Comparison of ENCODE assay signal across 31 mouse cellular contexts in genomic region chr16:17871248-17871647, GRCm38 (mm10). TPM values are rescaled to one million over a fixed set of nuclear protein-coding genes. Genes with fewer than 3 reads are reported as not detected.
A peak's percentile ranks its signal among the peaks of the same experiment; 100 is the strongest.
DNase-seq lines count a peak whose midpoint lies in the region; ATAC-seq and TF ChIP-seq lines count a peak whose summit lies in the region.
"Had no signal": no experiment of that assay in that cellular context is flagged by ENCODE, and none has a peak within 500 bp of the region (broad histone marks: within the 10 kb centered on the region; RNA-seq: fewer than 3 reads in every experiment).

No protein-coding gene starts in this region.

- no peaks in the 10 kb centered on the region for H3K27me3 ChIP-seq in intestine, embryonic 14.5 days (replicated peaks; ENCODE audit: control insufficient read depth, insufficient read depth, low read length)
- H3K27me3 ChIP-seq in liver, embryonic 14.5 days (ENCODE audit: control insufficient read depth, insufficient read depth, low read length), result no peaks in the 10 kb centered on the region
- H3K27me3 ChIP-seq: CH12.LX; forebrain, embryonic 12.5 days; lung, embryonic 15.5 days had no signal

- H3K9me3 ChIP-seq in intestine, embryonic 14.5 days (ENCODE audit: control insufficient read depth, low read length), result no peaks in the 10 kb centered on the region
- H3K9me3 ChIP-seq in liver, embryonic 14.5 days (ENCODE audit: control insufficient read depth, low read length), result no peaks in the 10 kb centered on the region
- H3K9me3 ChIP-seq: forebrain, embryonic 12.5 days; heart, embryonic 10.5 days; hindbrain, embryonic 10.5 days; lung, embryonic 15.5 days had no signal

- peak; percentile 53; the same call in 1 of the 2 replicates for ATAC-seq in intestine, embryonic 14.5 days (replicated peaks; ENCODE audit: low FRiP score, low TSS enrichment, low read depth)
- peak; percentile 70; the same call in 1 of the 2 replicates for ATAC-seq in liver, embryonic 14.5 days (ENCODE audit: insufficient read depth)
- ATAC-seq: hindbrain, postnatal 0 days had no signal

- no peak overlapping the region for H3K9ac ChIP-seq in intestine, embryonic 14.5 days (ENCODE audit: low read length)
- no peak overlapping the region for H3K9ac ChIP-seq in liver, embryonic 14.5 days (replicated peaks)
- H3K9ac ChIP-seq: forebrain, embryonic 12.5 days; lung, embryonic 15.5 days had no signal

- WGBS in intestine, embryonic 14.5 days, result 61% methylated on average over 5 of the region's 5 CpGs
- WGBS in liver, embryonic 14.5 days (ENCODE audit: insufficient replicate concordance), result 14% methylated on average over 5 of the region's 5 CpGs

- H3K4me3 ChIP-seq in intestine, embryonic 14.5 days (ENCODE audit: low read depth, low read length), result no peak overlapping the region
- no peak overlapping the region for H3K4me3 ChIP-seq in liver, embryonic 14.5 days (ENCODE audit: insufficient read depth in 1 of 2, low read depth in 2 of 2, low read length in 2 of 2)
- H3K4me3 ChIP-seq: forebrain, embryonic 12.5 days; gastrocnemius, adult 2 months; heart, embryonic 10.5 days; hindbrain, embryonic 10.5 days; layer of hippocampus, adult 2 months; lung, embryonic 15.5 days had no signal

- TF ChIP-seq CTCF in liver, embryonic 14.5 days (IDR thresholded peaks at IDR 0.05; ENCODE audit: low read depth), result no peak

- 0 out of 2 replicates have a peak, but pooled peaks have one; percentile 51 for TF ChIP-seq EP300 in liver, embryonic 14.5 days (IDR thresholded peaks at IDR 0.05; ENCODE audit: low read depth)

- peak; percentile 49 for DNase-seq in 416B (ENCODE audit: low read depth)
- peak; percentile 66 for DNase-seq in MEL-GATA-1-ER (ENCODE audit: extremely low read depth, low read depth)
- DNase-seq in intestine, embryonic 14.5 days (ENCODE audit: low spot score), result no peak
- DNase-seq in liver, embryonic 14.5 days (ENCODE audit: low read depth in 3 of 3, low spot score in 3 of 3), result peak in 2 of 3 experiments; percentile 41 to 56
- DNase-seq in thymus, postnatal 10 days (ENCODE audit: low spot score in 2 of 2), result no peak
- no peak for DNase-seq in layer of hippocampus, postnatal 36 days
- no peak for DNase-seq in cerebellum, postnatal 25 days
- no peak for DNase-seq in kidney, postnatal 36 days
- DNase-seq: adrenal gland, postnatal 14 days; B cell, adult 2 months; cerebellum, adult 11 months; cerebellum, adult 9-11 months; gastrocnemius, adult 2 months; kidney, adult 8-10 months; kidney, postnatal 10 days; lung, postnatal 36 days; thymus, adult 18-20 months had no signal

- no peak overlapping the region for H3K4me2 ChIP-seq in intestine, embryonic 14.5 days (ENCODE audit: low read length)
- no peak overlapping the region for H3K4me2 ChIP-seq in liver, embryonic 14.5 days (ENCODE audit: low read depth)
- H3K4me2 ChIP-seq: forebrain, embryonic 12.5 days; lung, embryonic 15.5 days had no signal

- peaks cover 39% of the 10 kb centered on the region for H3K36me3 ChIP-seq in intestine, embryonic 14.5 days (ENCODE audit: control insufficient read depth, insufficient read depth, low read length)
- no peaks in the 10 kb centered on the region; the same call in 1 of the 2 replicates for H3K36me3 ChIP-seq in liver, embryonic 14.5 days (replicated peaks; ENCODE audit: control insufficient read depth, insufficient read depth, low read depth)

- H3K27ac ChIP-seq in intestine, embryonic 14.5 days (ENCODE audit: low read depth), result no peak overlapping the region
- no peak overlapping the region for H3K27ac ChIP-seq in liver, embryonic 14.5 days
- H3K27ac ChIP-seq: forebrain, embryonic 12.5 days; gastrocnemius, adult 2 months; heart, embryonic 10.5 days; hindbrain, embryonic 10.5 days; hindbrain, postnatal 0 days; layer of hippocampus, adult 2 months; lung, embryonic 15.5 days had no signal

- H3K4me1 ChIP-seq in intestine, embryonic 14.5 days (replicated peaks; ENCODE audit: control insufficient read depth, insufficient read depth, low read length), result no peaks in the 10 kb centered on the region; the same call in 1 of the 2 replicates
- peaks cover 28 to 32% of the 10 kb centered on the region in 2 experiments for H3K4me1 ChIP-seq in liver, embryonic 14.5 days (replicated peaks; ENCODE audit: control insufficient read depth in 2 of 2, insufficient read depth in 2 of 2, low read length in 1 of 2)
- H3K4me1 ChIP-seq: lung, embryonic 15.5 days had no signal

RNA-seq across cellular contexts. Expression of gene Gm20518, which starts 20.2 kb away (rescaled TPM):
- 0.20 and 0.37 TPM in 2 replicates for polyA plus RNA-seq in intestine, embryonic 14.5 days (2014; fragmentation: Nextera tagmentation; extraction: Ambion mirVana)
- 0.25 and 0.34 TPM in 2 replicates for polyA plus RNA-seq in liver, embryonic 14.5 days (2012; rRNA removed)
- polyA plus RNA-seq in liver, embryonic 14.5 days (2014; fragmentation: Nextera tagmentation; extraction: Ambion mirVana), result not detected in 2 replicates
- total RNA-seq in layer of hippocampus, postnatal 36 days (2021), result 1 to 10 TPM; 2.7 to 4.1 TPM

RNA-seq across cellular contexts. Expression of gene Tssk1, which starts 22.8 kb away (rescaled TPM):
- not detected in 2 replicates for polyA plus RNA-seq in intestine, embryonic 14.5 days (2014; fragmentation: Nextera tagmentation; extraction: Ambion mirVana)
- polyA plus RNA-seq in liver, embryonic 14.5 days (2012; rRNA removed), result not detected in 2 replicates
- not detected in 2 replicates for polyA plus RNA-seq in liver, embryonic 14.5 days (2014; fragmentation: Nextera tagmentation; extraction: Ambion mirVana)
- not detected for total RNA-seq in layer of hippocampus, postnatal 36 days (2021)
- total RNA-seq: CH12.LX; hindbrain, postnatal 0 days; layer of hippocampus, adult 2 months; left cerebral cortex, adult 18-20 months; left cerebral cortex, postnatal 36 days; neutrophil, adult 5-6 weeks had no signal
- polyA plus RNA-seq: embryonic facial prominence, embryonic 11.5 days; forebrain, embryonic 12.5 days; heart, embryonic 10.5 days; hindbrain, embryonic 10.5 days had no signal

RNA-seq across cellular contexts. Expression of gene Dgcr2, which starts 27.1 kb away (rescaled TPM):
- 82.5 and 83.3 TPM in 2 replicates for polyA plus RNA-seq in intestine, embryonic 14.5 days (2014; fragmentation: Nextera tagmentation; extraction: Ambion mirVana)
- 14.2 and 16.3 TPM in 2 replicates for polyA plus RNA-seq in liver, embryonic 14.5 days (2012; rRNA removed)
- 13.2 and 15.5 TPM in 2 replicates for polyA plus RNA-seq in liver, embryonic 14.5 days (2014; fragmentation: Nextera tagmentation; extraction: Ambion mirVana)
- 100 to 1,000 TPM; 106 to 110 TPM for total RNA-seq in layer of hippocampus, postnatal 36 days (2021)

RNA-seq across cellular contexts. Expression of gene Tssk2, which starts 27.2 kb away (rescaled TPM):
- polyA plus RNA-seq in intestine, embryonic 14.5 days (2014; fragmentation: Nextera tagmentation; extraction: Ambion mirVana), result not detected in 2 replicates
- not detected in 2 replicates for polyA plus RNA-seq in liver, embryonic 14.5 days (2012; rRNA removed)
- polyA plus RNA-seq in liver, embryonic 14.5 days (2014; fragmentation: Nextera tagmentation; extraction: Ambion mirVana), result not detected in 2 replicates
- total RNA-seq in layer of hippocampus, postnatal 36 days (2021), result not detected
- total RNA-seq: adrenal gland, postnatal 14 days; CH12.LX; gastrocnemius, adult 2 months; hindbrain, postnatal 0 days; layer of hippocampus, adult 2 months; left cerebral cortex, adult 18-20 months; left cerebral cortex, postnatal 36 days; neutrophil, adult 5-6 weeks had no signal
- polyA plus RNA-seq: embryonic facial prominence, embryonic 11.5 days; forebrain, embryonic 12.5 days; frontal cortex, adult 2 months; heart, embryonic 10.5 days; heart, embryonic 16.5 days; hindbrain, embryonic 10.5 days; hindbrain, postnatal 0 days; lung, embryonic 15.5 days; stomach, embryonic 16.5 days had no signal

RNA-seq across cellular contexts. Expression of gene Car15, which starts 33.1 kb away (rescaled TPM):
- polyA plus RNA-seq in intestine, embryonic 14.5 days (2014; fragmentation: Nextera tagmentation; extraction: Ambion mirVana), result 2.4 and 2.7 TPM in 2 replicates
- polyA plus RNA-seq in liver, embryonic 14.5 days (2012; rRNA removed), result 1.3 and 1.6 TPM in 2 replicates
- polyA plus RNA-seq in liver, embryonic 14.5 days (2014; fragmentation: Nextera tagmentation; extraction: Ambion mirVana), result not detected in 2 replicates
- 10 to 100 TPM; 12.8 to 16.4 TPM for total RNA-seq in layer of hippocampus, postnatal 36 days (2021)

Comparison
In these comparisons a context has a peak if more than half of its experiments do, and no peak if none do; other contexts are left out.
1. DNase-seq: peak in 416B (single experiment), MEL-GATA-1-ER (single experiment) and liver, embryonic 14.5 days (2 of 3); none in intestine, embryonic 14.5 days (single experiment), thymus, postnatal 10 days (0 of 2), layer of hippocampus, postnatal 36 days (0 of 2), cerebellum, postnatal 25 days (0 of 2) and kidney, postnatal 36 days (0 of 2).